Mouse (Mus musculus) embryonic facial prominence, embryonic 10.5 days (tissue): ENCODE results near the gene Ramp2. TPM values are rescaled to one million over a fixed set of nuclear protein-coding genes. Genes with fewer than 3 reads are reported as not detected.

Experiments used
- DNase-seq: peaks from one replicate; pipeline ENCODE4 v3.0.0-alpha.2; 2017; ENCODE audit warnings: low spot score
- H3K27ac ChIP-seq: fragments of 300-500 bp; sonication (generic); replicated peaks from 2 replicates; pipeline ENCODE4 v1.5.1; 2016; ENCODE audit warnings: mild to moderate bottlenecking
- H3K27me3 ChIP-seq: fragments of 300-500 bp; sonication (generic); replicated peaks from 2 replicates; pipeline ENCODE4 v1.6.1; 2016; ENCODE audit warnings: low read depth, mild to moderate bottlenecking; ENCODE audit not compliant: poor library complexity, severe bottlenecking
- H3K36me3 ChIP-seq: fragments of 300-500 bp; sonication (generic); replicated peaks from 2 replicates; pipeline ENCODE4 v1.6.1; 2016; ENCODE audit warnings: mild to moderate bottlenecking, moderate library complexity
- H3K4me1 ChIP-seq: fragments of 300-500 bp; sonication (generic); 2 replicates; pipeline ENCODE4 v1.6.1; 2016
- H3K4me3 ChIP-seq: fragments of 300-500 bp; sonication (generic); 2 replicates; pipeline ENCODE4 v1.5.1; 2016; ENCODE audit warnings: mild to moderate bottlenecking, moderate library complexity
- H3K9me3 ChIP-seq: fragments of 300-500 bp; sonication (generic); 2 replicates; pipeline ENCODE4 v1.6.1; 2016; ENCODE audit warnings: mild to moderate bottlenecking
- WGBS: fragments of 180-500 bp; shearing (Covaris S2); methylation state at CpG from one replicate; pipeline ENCODE4 v1.1.7; 2016; 5-methylcytosine and 5-hydroxymethylcytosine counted together
- polyA plus RNA-seq: library from polyadenylated mRNA; unstranded; fragments of >200 nt; fragmentation: Nextera tagmentation; extraction: Ambion mirVana; gene quantifications from 2 replicates; pipeline ENCODE4 v1.2.1, GENCODE M21; 2016

Ramp2 gene
- polyA plus RNA-seq, 1 experiment from 2014 or later: 66.4 TPM

- Histone ChIP-seq H3K36me3 (no peaks in the 10 kb centered on the region), H3K9me3 (no peaks in the 10 kb centered on the region), H3K4me3 (peak overlapping the region; percentile 82), H3K27me3 (peaks cover 46% of the 10 kb centered on the region), H3K4me1 (peaks cover 48% of the 10 kb centered on the region), H3K27ac (peak overlapping the region; percentile 20; the same call in 1 of the 2 replicates)
- WGBS: 80% methylated on average over 6 of the region's 6 CpGs
- DNase-seq: no peak
Measured at GRCm38 (mm10) chr11:101247521-101248030, 1.7 kb downstream of the Ramp2 start.

DNA sequence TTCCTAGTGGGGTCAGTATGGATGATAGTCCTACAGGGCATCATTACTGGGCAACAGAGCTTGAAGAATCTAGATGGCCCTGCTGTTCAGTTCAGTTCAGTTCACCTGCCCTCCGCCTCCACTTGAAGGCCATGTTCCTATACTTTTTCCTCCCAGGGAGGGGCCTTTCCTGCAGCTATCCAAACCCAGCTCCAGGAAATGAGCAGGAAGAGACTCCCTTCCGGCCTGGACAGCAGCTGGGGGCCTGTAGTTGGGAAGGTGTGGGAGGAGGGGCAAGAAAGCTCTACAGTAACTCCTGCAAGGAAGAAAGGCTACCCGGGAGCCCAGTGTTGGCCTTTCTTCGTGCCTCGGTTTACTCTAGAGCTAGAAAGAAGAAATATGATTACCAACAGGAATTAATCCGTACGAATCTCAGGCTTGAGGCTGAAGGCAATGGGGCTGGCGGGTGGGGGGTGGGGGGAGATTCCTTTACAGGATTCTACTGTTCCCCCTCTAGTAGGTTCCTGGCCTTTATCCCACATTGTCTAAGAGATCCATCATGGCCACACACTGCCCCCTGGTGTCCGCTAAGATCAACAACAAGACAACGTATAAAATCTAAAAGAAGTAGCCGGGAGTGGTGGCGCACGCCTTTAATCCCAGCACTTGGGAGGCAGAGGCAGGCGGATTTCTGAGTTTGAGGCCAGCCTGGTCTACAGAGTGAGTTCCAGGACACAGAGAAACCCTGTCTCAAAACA lies 2.6 kb downstream of the Ramp2 start:
- DNase-seq: peak; percentile 70
- no peaks in the 10 kb centered on the region for H3K9me3 ChIP-seq
- no peaks in the 10 kb centered on the region for H3K36me3 ChIP-seq
- H3K27me3 ChIP-seq: peaks cover 46% of the 10 kb centered on the region
- H3K27ac ChIP-seq: no peak overlapping the region; the same call in 1 of the 2 replicates
- 34% methylated on average over 14 of the region's 14 CpGs for WGBS
- peaks cover 54% of the 10 kb centered on the region for H3K4me1 ChIP-seq
- peak overlapping the region; percentile 9; the same call in 1 of the 2 replicates for H3K4me3 ChIP-seq

- WGBS: 79% methylated on average over 2 of the region's 2 CpGs
- Histone ChIP-seq H3K9me3 (no peaks in the 10 kb centered on the region), H3K36me3 (peaks cover 4% of the 10 kb centered on the region), H3K4me1 (peaks cover 43% of the 10 kb centered on the region), H3K27ac (no peak overlapping the region), H3K4me3 (no peak overlapping the region), H3K27me3 (peaks cover 24% of the 10 kb centered on the region)
- DNase-seq: no peak
Measured at GRCm38 (mm10) chr11:101251031-101251430, 5.2 kb downstream of the Ramp2 start.

GRCm38 (mm10) chr11:101252941-101253340 lies 7.1 kb downstream of the Ramp2 start:
- Histone ChIP-seq H3K27ac (peak overlapping the region; percentile 95), H3K36me3 (peaks cover 21% of the 10 kb centered on the region), H3K4me1 (peaks cover 25% of the 10 kb centered on the region), H3K27me3 (peaks cover 5% of the 10 kb centered on the region), H3K9me3 (no peaks in the 10 kb centered on the region), H3K4me3 (peak overlapping the region; percentile 95)
- 16% methylated on average over 7 of the region's 7 CpGs for WGBS
- DNase-seq: no peak

- under 1% methylated on average over 40 of the region's 40 CpGs for WGBS
- H3K4me1 ChIP-seq: peaks cover 24% of the 10 kb centered on the region
- peak within 1 kb of the TSS; percentile 95 for H3K27ac ChIP-seq
- peak; percentile 88 for DNase-seq
- no peaks in the 10 kb centered on the region for H3K9me3 ChIP-seq
- H3K36me3 ChIP-seq: peaks cover 30% of the 10 kb centered on the region
- peak within 1 kb of the TSS; percentile 95 for H3K4me3 ChIP-seq
- H3K27me3 ChIP-seq: 0 out of 2 replicates have a peak, but pooled peaks cover 3% of the 10 kb centered on the region
Measured at GRCm38 (mm10) chr11:101253613-101254389, 8.0 kb downstream of the Ramp2 start, which contains the start of gene Vps25. Gene Vps25, plus strand, starts transcription at chr11:101253707.

- WGBS: 92% methylated on average over 13 of the region's 13 CpGs
- Histone ChIP-seq H3K4me1 (peaks cover 47% of the 10 kb centered on the region), H3K27me3 (peaks cover 8% of the 10 kb centered on the region)
Measured at GRCm38 (mm10) chr11:101255826-101256775, 10.3 kb downstream of the Ramp2 start.

GRCm38 (mm10) chr11:101259261-101259712 lies 13.5 kb downstream of the Ramp2 start:
- H3K4me1 ChIP-seq: peaks cover 65% of the 10 kb centered on the region
- peak overlapping the region; percentile 70 for H3K4me3 ChIP-seq
- H3K27me3 ChIP-seq: peaks cover 40% of the 10 kb centered on the region
- no peak for DNase-seq
- 52% methylated on average over 6 of the region's 6 CpGs for WGBS
- peaks cover 35% of the 10 kb centered on the region for H3K36me3 ChIP-seq
- H3K9me3 ChIP-seq: no peaks in the 10 kb centered on the region
- peak overlapping the region; percentile 76 for H3K27ac ChIP-seq

More at GRCm38 (mm10) chr11:101255826-101256775, 10.3 kb downstream of the Ramp2 start:
- H3K36me3 ChIP-seq: peaks cover 35% of the 10 kb centered on the region
- H3K4me3 ChIP-seq: no peak overlapping the region
- DNase-seq: no peak
- H3K27ac ChIP-seq: no peak overlapping the region
- no peaks in the 10 kb centered on the region for H3K9me3 ChIP-seq

DNA sequence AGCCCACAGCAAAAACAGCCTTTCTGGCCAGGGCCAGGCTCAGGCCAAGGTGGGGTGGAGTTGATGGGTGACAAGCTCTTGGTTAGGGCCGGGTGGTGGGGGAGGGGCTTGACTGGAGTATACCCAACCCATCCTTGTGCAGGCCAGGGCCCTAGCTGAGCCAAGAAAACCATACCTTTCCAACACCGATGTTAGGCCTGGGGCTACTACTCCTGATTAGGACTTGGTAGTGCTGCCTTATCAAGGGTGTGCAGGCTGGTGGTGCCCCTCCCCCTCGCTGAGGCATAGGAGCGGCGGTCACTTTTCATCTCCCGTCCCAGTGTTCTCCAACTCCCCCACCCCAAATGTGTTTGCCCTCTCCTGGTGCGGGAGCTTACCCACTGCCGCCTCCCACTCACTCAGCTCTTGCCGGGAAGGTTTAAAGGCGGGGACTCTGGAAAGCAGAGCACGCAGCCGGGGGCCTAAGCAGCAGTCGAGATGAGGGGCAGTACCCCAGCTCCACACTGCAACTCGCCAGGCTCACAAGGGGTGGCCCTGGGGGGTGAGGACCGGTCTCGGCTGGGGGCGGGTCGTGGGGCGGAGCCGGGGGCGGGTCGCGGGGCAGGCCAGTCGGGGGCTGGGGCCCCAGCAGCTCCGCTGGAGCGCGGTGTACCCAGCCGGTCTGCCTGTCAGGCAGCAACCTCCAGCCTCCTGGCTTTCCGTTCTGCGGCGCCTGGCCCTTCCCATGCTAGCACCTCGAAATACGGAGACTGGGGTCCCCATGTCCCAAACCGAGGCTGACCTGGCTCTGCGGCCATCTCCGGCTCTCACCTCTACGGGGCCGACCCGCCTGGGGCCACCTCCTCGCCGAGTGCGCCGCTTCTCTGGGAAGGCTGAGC lies 14.4 kb downstream of the Ramp2 start, which contains the start of gene Wnk4:
Gene Wnk4 (plus strand): TSS at position 620 of the 878 bp plus-strand sequence.
- peak; percentile 87 for DNase-seq
- Histone ChIP-seq H3K4me3 (peak within 1 kb of the TSS; percentile 70), H3K4me1 (peaks cover 66% of the 10 kb centered on the region), H3K27ac (peak within 1 kb of the TSS; percentile 76), H3K36me3 (peaks cover 35% of the 10 kb centered on the region), H3K9me3 (no peaks in the 10 kb centered on the region), H3K27me3 (peaks cover 49% of the 10 kb centered on the region)
- under 1% methylated on average over 43 of the region's 43 CpGs for WGBS

- 1% methylated on average over 30 of the region's 30 CpGs for WGBS
- H3K36me3 ChIP-seq: peaks cover 32% of the 10 kb centered on the region
- peaks cover 56% of the 10 kb centered on the region for H3K27me3 ChIP-seq
- H3K9me3 ChIP-seq: no peaks in the 10 kb centered on the region
- DNase-seq: no peak
- H3K4me1 ChIP-seq: peaks cover 73% of the 10 kb centered on the region
- H3K4me3 ChIP-seq: peak overlapping the region; percentile 70
- H3K27ac ChIP-seq: peak overlapping the region; percentile 76
Measured at GRCm38 (mm10) chr11:101260826-101261380, 15.1 kb downstream of the Ramp2 start.

GRCm38 (mm10) chr11:101262272-101262967 lies 16.6 kb downstream of the Ramp2 start:
- peaks cover 19% of the 10 kb centered on the region for H3K36me3 ChIP-seq
- peak; percentile 59 for DNase-seq
- 1% methylated on average over 24 of the region's 24 CpGs for WGBS
- peaks cover 71% of the 10 kb centered on the region for H3K27me3 ChIP-seq
- no peaks in the 10 kb centered on the region for H3K9me3 ChIP-seq
- 0 out of 2 replicates have a peak overlapping the region, but pooled peaks have one; percentile 30 for H3K27ac ChIP-seq
- H3K4me3 ChIP-seq: peak overlapping the region; percentile 70
- H3K4me1 ChIP-seq: peaks cover 76% of the 10 kb centered on the region
